Comparison of ENCODE assay signal across 7 mouse cellular contexts in genomic region chr15:86033191-86033841, GRCm38 (mm10). TPM values are rescaled to one million over a fixed set of nuclear protein-coding genes. Genes with fewer than 3 reads are reported as not detected.
DNase-seq lines count a peak whose midpoint lies in the region; ATAC-seq and TF ChIP-seq lines count a peak whose summit lies in the region.

Gene Celsr1, minus strand, starts transcription at chr15:86033777.

- ATAC-seq in forebrain, embryonic 15.5 days (replicated peaks): peak; percentile 24
- ATAC-seq in kidney, embryonic 16.5 days (ENCODE audit: low FRiP score, low TSS enrichment): peak; percentile 22
- ATAC-seq in midbrain, embryonic 13.5 days: peak; percentile 53

- peak; percentile 32 for DNase-seq in R1 (ENCODE audit: low read depth, low spot score)
- DNase-seq in yolk sac, embryonic 10.5 days (ENCODE audit: low spot score): no peak
- no peak for DNase-seq in layer of hippocampus, adult 8-10 months (ENCODE audit: low spot score in 2 of 2)

- H3K27me3 ChIP-seq in ES-Bruce4 (ENCODE audit: control insufficient read depth, insufficient read depth, low read length, poor library complexity, severe bottlenecking): no peaks in the 10 kb centered on the region
- peaks cover 15% of the 10 kb centered on the region; the same call in 1 of the 2 replicates for H3K27me3 ChIP-seq in forebrain, embryonic 15.5 days
- H3K27me3 ChIP-seq in kidney, embryonic 16.5 days (ENCODE audit: insufficient read depth, low read length): peaks cover 17% of the 10 kb centered on the region; the same call in 1 of the 2 replicates
- H3K27me3 ChIP-seq in midbrain, embryonic 13.5 days: peaks cover 38% of the 10 kb centered on the region

- H3K4me1 ChIP-seq in ES-Bruce4 (ENCODE audit: control insufficient read depth, insufficient read depth, low read length): no peaks in the 10 kb centered on the region
- peaks cover 51% of the 10 kb centered on the region for H3K4me1 ChIP-seq in forebrain, embryonic 15.5 days
- peaks cover 44% of the 10 kb centered on the region for H3K4me1 ChIP-seq in kidney, embryonic 16.5 days (ENCODE audit: insufficient read depth, low read length)
- peaks cover 33% of the 10 kb centered on the region for H3K4me1 ChIP-seq in midbrain, embryonic 13.5 days (replicated peaks)

- under 1% methylated on average over 71 of the region's 80 CpGs for WGBS in forebrain, embryonic 15.5 days
- under 1% methylated on average over 71 of the region's 80 CpGs for WGBS in kidney, embryonic 16.5 days
- WGBS in midbrain, embryonic 13.5 days: under 1% methylated on average over 69 of the region's 80 CpGs

- no peak for TF ChIP-seq EP300 in ES-Bruce4 (IDR thresholded peaks at IDR 0.05; ENCODE audit: insufficient read depth, low read depth, low read length)

- no peak for TF ChIP-seq CTCF in ES-Bruce4 (IDR thresholded peaks at IDR 0.05; ENCODE audit: low read depth, low read length)

- peak within 1 kb of the TSS; percentile 91 for H3K4me2 ChIP-seq in forebrain, embryonic 15.5 days (replicated peaks)
- H3K4me2 ChIP-seq in kidney, embryonic 16.5 days (replicated peaks; ENCODE audit: low read depth, low read length): peak within 1 kb of the TSS; percentile 84
- H3K4me2 ChIP-seq in midbrain, embryonic 13.5 days (replicated peaks): peak within 1 kb of the TSS; percentile 71

- no peak for TF ChIP-seq POLR2A in ES-Bruce4 (IDR thresholded peaks at IDR 0.05; ENCODE audit: insufficient read depth, low read length)

- H3K27ac ChIP-seq in ES-Bruce4 (ENCODE audit: insufficient read depth, low read length): no peak within 1 kb of the TSS
- H3K27ac ChIP-seq in forebrain, embryonic 15.5 days (replicated peaks): peak within 1 kb of the TSS; percentile 73
- H3K27ac ChIP-seq in kidney, embryonic 16.5 days (ENCODE audit: low read length): peak within 1 kb of the TSS; percentile 94
- peak within 1 kb of the TSS; percentile 64 for H3K27ac ChIP-seq in midbrain, embryonic 13.5 days

- H3K9me3 ChIP-seq in ES-Bruce4 (replicated peaks; ENCODE audit: control insufficient read depth, insufficient read depth, low read length, poor library complexity, severe bottlenecking): no peaks in the 10 kb centered on the region
- no peaks in the 10 kb centered on the region for H3K9me3 ChIP-seq in forebrain, embryonic 15.5 days
- H3K9me3 ChIP-seq in kidney, embryonic 16.5 days (ENCODE audit: low read length): peaks cover 20% of the 10 kb centered on the region
- no peaks in the 10 kb centered on the region for H3K9me3 ChIP-seq in midbrain, embryonic 13.5 days

- peak within 1 kb of the TSS; percentile 84 for H3K4me3 ChIP-seq in ES-Bruce4 (ENCODE audit: low read depth, low read length)
- peak within 1 kb of the TSS; percentile 69 for H3K4me3 ChIP-seq in forebrain, embryonic 15.5 days
- H3K4me3 ChIP-seq in kidney, embryonic 16.5 days (ENCODE audit: low read length): peak within 1 kb of the TSS; percentile 70
- H3K4me3 ChIP-seq in midbrain, embryonic 13.5 days (replicated peaks): peak within 1 kb of the TSS; percentile 55

- no peaks in the 10 kb centered on the region for H3K36me3 ChIP-seq in ES-Bruce4 (ENCODE audit: control insufficient read depth, insufficient read depth, low read length, poor library complexity, severe bottlenecking)
- peaks cover 13% of the 10 kb centered on the region; the same call in 1 of the 2 replicates for H3K36me3 ChIP-seq in forebrain, embryonic 15.5 days
- H3K36me3 ChIP-seq in kidney, embryonic 16.5 days (ENCODE audit: insufficient read depth, low read length): peaks cover 18% of the 10 kb centered on the region
- peaks cover 22% of the 10 kb centered on the region for H3K36me3 ChIP-seq in midbrain, embryonic 13.5 days

- H3K9ac ChIP-seq in ES-Bruce4 (ENCODE audit: low read depth, poor library complexity, severe bottlenecking): peak within 1 kb of the TSS; percentile 80
- peak within 1 kb of the TSS; percentile 62 for H3K9ac ChIP-seq in forebrain, embryonic 15.5 days (replicated peaks)
- peak within 1 kb of the TSS; percentile 80 for H3K9ac ChIP-seq in kidney, embryonic 16.5 days (replicated peaks; ENCODE audit: low read length)
- peak within 1 kb of the TSS; percentile 60 for H3K9ac ChIP-seq in midbrain, embryonic 13.5 days (replicated peaks)

RNA-seq across cellular contexts. Expression of gene Celsr1, which starts in this region (rescaled TPM):
- polyA plus RNA-seq in ES-Bruce4 (2011; ENCODE audit: insufficient read depth, insufficient read length, low read depth, missing spikeins): 8.0 and 10.2 TPM in 2 replicates
- 5.8 and 7.2 TPM in 2 replicates for polyA plus RNA-seq in forebrain, embryonic 15.5 days (2015; fragmentation: Nextera tagmentation; extraction: Ambion mirVana)
- 3.5 and 3.9 TPM in 2 replicates for polyA plus RNA-seq in kidney, embryonic 16.5 days (2015; fragmentation: Nextera tagmentation; extraction: Ambion mirVana)
- polyA plus RNA-seq in midbrain, embryonic 13.5 days (2015; fragmentation: Nextera tagmentation; extraction: Ambion mirVana): 2.0 and 2.7 TPM in 2 replicates
- total RNA-seq in layer of hippocampus, adult 8-10 months (2022): 1 to 10 TPM; 6.0 to 7.0 (median 6.6) TPM
